Mouse (Mus musculus) hindbrain, embryonic 14.5 days (tissue): ENCODE measurements around the gene AL731706.2. TPM values are rescaled to one million over a fixed set of nuclear protein-coding genes. Genes with fewer than 3 reads are reported as not detected.

ENCODE experiments used
- ATAC-seq: fragments of 200-750 bp; cut with Nextera tagmentation; 2 replicates; pipeline ENCODE4 v1.8.0; 2017; ENCODE audit warnings: moderate number of reproducible peaks, mild to moderate bottlenecking, moderate TSS enrichment, moderate library complexity; ENCODE audit not compliant: low FRiP score
- DNase-seq: peaks from one replicate; pipeline ENCODE4 v3.0.0-alpha.2; 2015; ENCODE audit warnings: low spot score
- H3K27ac ChIP-seq: fragments of 300-500 bp; sonication (generic); 2 replicates; pipeline ENCODE4 v1.5.1; 2014; ENCODE audit warnings: mild to moderate bottlenecking, moderate library complexity
- H3K27me3 ChIP-seq: fragments of 300-500 bp; sonication (generic); 2 replicates; pipeline ENCODE4 v1.6.1; 2014; ENCODE audit warnings: mild to moderate bottlenecking, low read length, mixed read lengths; ENCODE audit not compliant: control insufficient read depth, insufficient read depth
- H3K36me3 ChIP-seq: fragments of 300-500 bp; sonication (generic); replicated peaks from 2 replicates; pipeline ENCODE4 v1.6.1; 2014; ENCODE audit not compliant: control insufficient read depth, insufficient read depth
- H3K4me1 ChIP-seq: fragments of 300-500 bp; sonication (generic); replicated peaks from 2 replicates; pipeline ENCODE4 v1.6.1; 2014; ENCODE audit warnings: antibody characterized with exemption, low read length, mixed read lengths; ENCODE audit not compliant: control insufficient read depth, insufficient read depth
- H3K4me2 ChIP-seq: fragments of 300-500 bp; sonication (generic); replicated peaks from 2 replicates; pipeline ENCODE4 v1.6.1; 2014; ENCODE audit warnings: mild to moderate bottlenecking, moderate library complexity
- H3K4me3 ChIP-seq: fragments of 300-500 bp; sonication (generic); replicated peaks from 2 replicates; pipeline ENCODE4 v1.5.1; 2014; ENCODE audit warnings: mild to moderate bottlenecking, low read length
- H3K9ac ChIP-seq: fragments of 300-500 bp; sonication (generic); 2 replicates; pipeline ENCODE4 v1.6.1; 2014
- H3K9me3 ChIP-seq: fragments of 300-500 bp; sonication (generic); 2 replicates; pipeline ENCODE4 v1.6.1; 2016; ENCODE audit warnings: low read length; ENCODE audit not compliant: control insufficient read depth
- WGBS: fragments of 180-500 bp; shearing (Covaris S2); extraction: QIAGEN DNeasy Blood & Tissue Kit; methylation state at CpG from one replicate; pipeline ENCODE4 v1.1.7; 2014; 5-methylcytosine and 5-hydroxymethylcytosine counted together
- polyA plus RNA-seq: library from polyadenylated mRNA; unstranded; fragments of >200 nt; fragmentation: Nextera tagmentation; extraction: Ambion mirVana; gene quantifications from 2 replicates; pipeline ENCODE4 v1.2.1, GENCODE M21; 2014

The AL731706.2 gene
- polyA plus RNA-seq: 23.4 and 24.4 TPM in 2 replicates

- no peaks in the 10 kb centered on the region for H3K27me3 ChIP-seq
- no peak within 1 kb of the TSS for H3K4me3 ChIP-seq
- H3K4me1 ChIP-seq: peaks cover 6% of the 10 kb centered on the region
- no peaks in the 10 kb centered on the region for H3K9me3 ChIP-seq
- no peak within 1 kb of the TSS for H3K4me2 ChIP-seq
- WGBS: 100% methylated on average over 2 of the region's 2 CpGs
- H3K9ac ChIP-seq: no peak within 1 kb of the TSS
- ATAC-seq: no peak
- H3K36me3 ChIP-seq: peaks cover 48% of the 10 kb centered on the region
- no peak for DNase-seq
- no peak within 1 kb of the TSS for H3K27ac ChIP-seq
Measured at GRCm38 (mm10) chr2:136885579-136885978, at the start of gene AL731706.2. TSS of gene AL731706.2 (minus strand) at chr2:136885679.

GRCm38 (mm10) chr2:136921003-136921408 is 35.5 kb upstream of the AL731706.2 start:
- Histone ChIP-seq H3K4me1 (no peaks in the 10 kb centered on the region), H3K4me3 (no peak overlapping the region), H3K9me3 (no peaks in the 10 kb centered on the region), H3K4me2 (no peak overlapping the region), H3K9ac (no peak overlapping the region), H3K36me3 (no peaks in the 10 kb centered on the region), H3K27me3 (no peaks in the 10 kb centered on the region), H3K27ac (no peak overlapping the region)
- 58% methylated on average over 4 of the region's 4 CpGs for WGBS
- ATAC-seq (no peak), DNase-seq (no peak)

GRCm38 (mm10) chr2:136920257-136920993 is 34.9 kb upstream of the AL731706.2 start:
- Histone ChIP-seq H3K27me3 (no peaks in the 10 kb centered on the region), H3K4me1 (no peaks in the 10 kb centered on the region), H3K4me2 (no peak overlapping the region), H3K4me3 (no peak overlapping the region), H3K36me3 (no peaks in the 10 kb centered on the region), H3K9ac (no peak overlapping the region), H3K27ac (no peak overlapping the region), H3K9me3 (no peaks in the 10 kb centered on the region)
- ATAC-seq (no peak), DNase-seq (no peak)
- 89% methylated on average over 3 of the region's 3 CpGs for WGBS

GRCm38 (mm10) chr2:136919433-136919832 is 34.0 kb upstream of the AL731706.2 start:
- Histone ChIP-seq H3K4me2 (no peak overlapping the region), H3K9me3 (no peaks in the 10 kb centered on the region), H3K27me3 (no peaks in the 10 kb centered on the region), H3K4me3 (no peak overlapping the region), H3K36me3 (no peaks in the 10 kb centered on the region), H3K4me1 (no peaks in the 10 kb centered on the region), H3K27ac (no peak overlapping the region), H3K9ac (no peak overlapping the region)
- ATAC-seq (no peak), DNase-seq (no peak)
- WGBS: 81% methylated on average over 1 of the region's 1 CpGs

GRCm38 (mm10) chr2:136914334-136914902 is 28.9 kb upstream of the AL731706.2 start:
- no peaks in the 10 kb centered on the region for H3K9me3 ChIP-seq
- DNase-seq (peak; percentile 76), ATAC-seq (peak; percentile 68; the same call in 1 of the 2 replicates)
- 0 out of 2 replicates have a peak, but pooled peaks cover 4% of the 10 kb centered on the region for H3K4me1 ChIP-seq
- no peak overlapping the region for H3K9ac ChIP-seq
- no peak overlapping the region for H3K4me2 ChIP-seq
- WGBS: 29% methylated on average over 3 of the region's 3 CpGs
- no peak overlapping the region for H3K4me3 ChIP-seq
- no peaks in the 10 kb centered on the region for H3K27me3 ChIP-seq
- no peaks in the 10 kb centered on the region for H3K36me3 ChIP-seq
- no peak overlapping the region for H3K27ac ChIP-seq

- Histone ChIP-seq H3K9ac (no peak overlapping the region), H3K27me3 (no peaks in the 10 kb centered on the region), H3K4me1 (0 out of 2 replicates have a peak, but pooled peaks cover 4% of the 10 kb centered on the region), H3K27ac (peak overlapping the region; percentile 4; the same call in 1 of the 2 replicates), H3K4me3 (no peak overlapping the region), H3K36me3 (no peaks in the 10 kb centered on the region), H3K9me3 (no peaks in the 10 kb centered on the region), H3K4me2 (no peak overlapping the region)
- ATAC-seq: no peak
- DNase-seq: no peak
- WGBS: 32% methylated on average over 3 of the region's 3 CpGs
Measured at GRCm38 (mm10) chr2:136913021-136913420, 27.5 kb upstream of the AL731706.2 start.

- Histone ChIP-seq H3K4me3 (no peak overlapping the region), H3K4me1 (0 out of 2 replicates have a peak, but pooled peaks cover 4% of the 10 kb centered on the region), H3K9ac (no peak overlapping the region), H3K27me3 (no peaks in the 10 kb centered on the region), H3K36me3 (no peaks in the 10 kb centered on the region), H3K27ac (peak overlapping the region; percentile 45; the same call in 1 of the 2 replicates), H3K4me2 (no peak overlapping the region), H3K9me3 (no peaks in the 10 kb centered on the region)
- ATAC-seq: no peak
- 7% methylated on average over 4 of the region's 4 CpGs for WGBS
- DNase-seq: no peak
Measured at GRCm38 (mm10) chr2:136911958-136912411, 26.5 kb upstream of the AL731706.2 start.

GRCm38 (mm10) chr2:136909298-136909697 is 23.8 kb upstream of the AL731706.2 start:
- no peak overlapping the region for H3K27ac ChIP-seq
- no peak overlapping the region for H3K4me2 ChIP-seq
- DNase-seq (no peak), ATAC-seq (no peak)
- H3K27me3 ChIP-seq: no peaks in the 10 kb centered on the region
- H3K4me1 ChIP-seq: 0 out of 2 replicates have a peak, but pooled peaks cover 4% of the 10 kb centered on the region
- no peak overlapping the region for H3K9ac ChIP-seq
- H3K36me3 ChIP-seq: peaks cover 11% of the 10 kb centered on the region; the same call in 1 of the 2 replicates
- H3K4me3 ChIP-seq: no peak overlapping the region
- 71% methylated on average over 2 of the region's 2 CpGs for WGBS
- no peaks in the 10 kb centered on the region for H3K9me3 ChIP-seq

GRCm38 (mm10) chr2:136908596-136908995 is 23.1 kb upstream of the AL731706.2 start:
- Histone ChIP-seq H3K27me3 (no peaks in the 10 kb centered on the region), H3K4me2 (no peak overlapping the region), H3K27ac (no peak overlapping the region), H3K4me1 (0 out of 2 replicates have a peak, but pooled peaks cover 4% of the 10 kb centered on the region), H3K9ac (no peak overlapping the region), H3K36me3 (peaks cover 11% of the 10 kb centered on the region; the same call in 1 of the 2 replicates), H3K4me3 (no peak overlapping the region), H3K9me3 (no peaks in the 10 kb centered on the region)
- ATAC-seq (no peak), DNase-seq (no peak)
- 43% methylated on average over 3 of the region's 3 CpGs for WGBS
